Mouse (Mus musculus) stomach, postnatal 0 days (tissue): ENCODE data around the gene Pgam5. TPM values are rescaled to one million over a fixed set of nuclear protein-coding genes. Genes with fewer than 3 reads are reported as not detected.

Experiments used
- ATAC-seq: fragments of 200-750 bp; cut with Nextera tagmentation; 2 replicates; pipeline ENCODE4 v1.8.0; 2017; ENCODE audit not compliant: low FRiP score, low TSS enrichment
- DNase-seq: peaks from one replicate; pipeline ENCODE4 v3.0.0-alpha.2; 2016; ENCODE audit warnings: low spot score
- H3K27ac ChIP-seq: fragments of 300-500 bp; sonication (generic); replicated peaks from 2 replicates; pipeline ENCODE4 v1.5.1; 2014; ENCODE audit warnings: mild to moderate bottlenecking, control low read depth
- H3K27me3 ChIP-seq: fragments of 300-500 bp; sonication (generic); 2 replicates; pipeline ENCODE4 v1.6.1; 2014; ENCODE audit warnings: low read length; ENCODE audit not compliant: control insufficient read depth, insufficient read depth
- H3K36me3 ChIP-seq: fragments of 300-500 bp; sonication (generic); 2 replicates; pipeline ENCODE4 v1.6.1; 2014; ENCODE audit warnings: low read length, mixed read lengths; ENCODE audit not compliant: control insufficient read depth, insufficient read depth
- H3K4me1 ChIP-seq: fragments of 300-500 bp; sonication (generic); replicated peaks from 2 replicates; pipeline ENCODE4 v1.6.1; 2014; ENCODE audit warnings: antibody characterized with exemption; ENCODE audit not compliant: control insufficient read depth, insufficient read depth
- H3K4me2 ChIP-seq: fragments of 300-500 bp; sonication (generic); replicated peaks from 2 replicates; pipeline ENCODE4 v1.6.1; 2014; ENCODE audit warnings: low read depth, mild to moderate bottlenecking, control low read depth, moderate library complexity
- H3K4me3 ChIP-seq: fragments of 300-500 bp; sonication (generic); 2 replicates; pipeline ENCODE4 v1.5.1; 2014; ENCODE audit warnings: low read depth, low read length, control low read depth
- H3K9ac ChIP-seq: fragments of 300-500 bp; sonication (generic); 2 replicates; pipeline ENCODE4 v1.6.1; 2014; ENCODE audit warnings: mild to moderate bottlenecking, low read length, control low read depth, mixed read lengths
- H3K9me3 ChIP-seq: fragments of 300-500 bp; sonication (generic); 2 replicates; pipeline ENCODE4 v1.6.1; 2016; ENCODE audit warnings: low read length; ENCODE audit not compliant: control insufficient read depth
- CTCF ChIP-seq: IDR thresholded peaks from 2 replicates; pipeline ENCODE4 v1.5.1; 2016; ENCODE audit warnings: antibody characterized with exemption, low read depth, mild to moderate bottlenecking, moderate library complexity
- EP300 ChIP-seq: optimal IDR thresholded peaks from 2 replicates; pipeline ENCODE3; 2016; ENCODE audit warnings: antibody characterized with exemption
- WGBS: fragments of 180-500 bp; shearing (Covaris S2); extraction: QIAGEN DNeasy Blood & Tissue Kit; methylation state at CpG from one replicate; pipeline ENCODE4 v1.1.7; 2014; 5-methylcytosine and 5-hydroxymethylcytosine counted together
- polyA plus RNA-seq: library from polyadenylated mRNA; unstranded; fragments of >200 nt; fragmentation: Nextera tagmentation; extraction: Ambion mirVana; gene quantifications from 2 replicates; pipeline ENCODE4 v1.2.1, GENCODE M21; 2015

Pgam5 gene
- polyA plus RNA-seq, 1 experiment from 2014 or later: 31.4 TPM

DNA sequence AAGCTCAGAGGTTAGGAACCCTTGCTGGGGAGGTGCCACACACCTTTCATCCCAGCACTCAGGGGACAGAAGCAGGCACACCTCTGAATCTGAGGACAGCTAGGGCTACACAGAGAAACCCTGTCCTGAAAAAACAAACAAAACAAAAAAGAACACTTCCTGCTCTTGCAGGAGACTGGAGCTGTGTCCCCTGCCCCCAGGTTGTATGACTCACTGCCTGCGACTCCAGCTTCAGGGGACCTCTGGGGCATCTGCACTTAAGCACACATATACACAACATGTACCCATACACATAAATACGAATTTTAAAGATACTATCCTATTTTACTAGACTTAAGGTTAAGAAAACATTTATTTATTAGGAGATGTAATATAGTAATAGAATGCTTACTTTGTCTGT is 25.6 kb downstream of the Pgam5 start:
- Histone ChIP-seq H3K4me2 (no peak overlapping the region), H3K9ac (no peak overlapping the region), H3K27me3 (no peaks in the 10 kb centered on the region), H3K4me1 (no peaks in the 10 kb centered on the region), H3K36me3 (peaks cover 28% of the 10 kb centered on the region), H3K27ac (no peak overlapping the region), H3K9me3 (no peaks in the 10 kb centered on the region), H3K4me3 (no peak overlapping the region)
- TF ChIP-seq EP300 (no peak), CTCF (no peak)
- ATAC-seq (no peak), DNase-seq (no peak)
- 77% methylated on average over 2 of the region's 2 CpGs for WGBS

- TF ChIP-seq CTCF: no peak
- Histone ChIP-seq H3K9me3 (no peaks in the 10 kb centered on the region), H3K4me3 (no peak overlapping the region), H3K4me2 (no peak overlapping the region), H3K36me3 (peaks cover 11% of the 10 kb centered on the region; the same call in 1 of the 2 replicates), H3K27ac (no peak overlapping the region), H3K27me3 (no peaks in the 10 kb centered on the region), H3K4me1 (0 out of 2 replicates have a peak, but pooled peaks cover 2% of the 10 kb centered on the region), H3K9ac (no peak overlapping the region)
- DNase-seq (no peak), ATAC-seq (no peak)
- 76% methylated on average over 6 of the region's 6 CpGs for WGBS
Measured at GRCm38 (mm10) chr5:110232346-110232745, 37.4 kb downstream of the Pgam5 start.

DNA sequence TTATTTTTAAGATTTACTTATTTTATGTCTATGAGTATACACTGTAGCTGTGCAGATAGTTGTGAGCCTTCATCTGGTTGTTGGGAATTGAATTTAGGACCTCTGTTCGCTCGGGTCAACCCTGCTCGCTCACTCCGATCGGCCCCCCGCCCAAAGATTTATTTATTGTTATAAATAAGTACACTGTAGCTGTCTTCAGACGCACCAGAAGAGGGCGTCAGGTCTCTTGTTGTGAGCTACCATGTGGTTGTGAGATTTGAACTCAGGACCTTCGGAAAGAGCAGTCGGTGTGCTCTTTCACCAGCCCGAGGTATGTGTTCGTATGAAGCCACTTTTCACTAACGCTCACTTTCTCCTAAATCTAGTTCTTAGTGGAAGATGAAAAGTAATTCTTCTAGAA is 38.1 kb downstream of the Pgam5 start:
- Histone ChIP-seq H3K4me3 (peak overlapping the region; percentile 94), H3K36me3 (0 out of 2 replicates have a peak, but pooled peaks cover 7% of the 10 kb centered on the region), H3K9me3 (no peaks in the 10 kb centered on the region), H3K4me2 (peak overlapping the region; percentile 67), H3K9ac (peak overlapping the region; percentile 95), H3K27me3 (no peaks in the 10 kb centered on the region), H3K4me1 (0 out of 2 replicates have a peak, but pooled peaks cover 2% of the 10 kb centered on the region), H3K27ac (no peak overlapping the region; the same call in 1 of the 2 replicates)
- peak; percentile 46 for TF ChIP-seq CTCF
- no peak for TF ChIP-seq EP300
- WGBS: 39% methylated on average over 13 of the region's 13 CpGs
- no peak for DNase-seq
- ATAC-seq: no peak

GRCm38 (mm10) chr5:110230780-110231461 is 38.8 kb downstream of the Pgam5 start, which contains the start of gene Ankle2:
TSS of gene Ankle2 (plus strand) at chr5:110231004.
- Histone ChIP-seq H3K4me3 (peak within 1 kb of the TSS; percentile 94), H3K4me1 (0 out of 2 replicates have a peak, but pooled peaks cover 2% of the 10 kb centered on the region), H3K4me2 (peak within 1 kb of the TSS; percentile 67), H3K9ac (peak within 1 kb of the TSS; percentile 95), H3K27me3 (no peaks in the 10 kb centered on the region), H3K27ac (peak within 1 kb of the TSS; percentile 97), H3K36me3 (0 out of 2 replicates have a peak, but pooled peaks cover 2% of the 10 kb centered on the region), H3K9me3 (no peaks in the 10 kb centered on the region)
- DNase-seq (peak; percentile 96), ATAC-seq (peak; percentile 98)
- WGBS: under 1% methylated on average over 73 of the region's 81 CpGs
- TF ChIP-seq CTCF: no peak; the same call in 1 of the 2 replicates
- TF ChIP-seq EP300: peak; percentile 59

GRCm38 (mm10) chr5:110230401-110230779 is 39.3 kb downstream of the Pgam5 start:
- Histone ChIP-seq H3K27me3 (no peaks in the 10 kb centered on the region), H3K4me3 (peak overlapping the region; percentile 94), H3K36me3 (0 out of 2 replicates have a peak, but pooled peaks cover 2% of the 10 kb centered on the region), H3K9ac (peak overlapping the region; percentile 95), H3K4me1 (0 out of 2 replicates have a peak, but pooled peaks cover 2% of the 10 kb centered on the region), H3K4me2 (peak overlapping the region; percentile 67), H3K27ac (peak overlapping the region; percentile 97), H3K9me3 (no peaks in the 10 kb centered on the region)
- 6% methylated on average over 8 of the region's 8 CpGs for WGBS
- peak; percentile 16 for DNase-seq
- ATAC-seq: no peak
- TF ChIP-seq CTCF: no peak

- H3K9ac ChIP-seq: no peak overlapping the region
- H3K4me2 ChIP-seq: no peak overlapping the region
- H3K4me1 ChIP-seq: 0 out of 2 replicates have a peak, but pooled peaks cover 2% of the 10 kb centered on the region
- H3K27ac ChIP-seq: no peak overlapping the region
- ATAC-seq: no peak
- no peaks in the 10 kb centered on the region for H3K27me3 ChIP-seq
- WGBS: 45% methylated on average over 1 of the region's 1 CpGs
- H3K9me3 ChIP-seq: no peaks in the 10 kb centered on the region
- no peak for DNase-seq
- H3K4me3 ChIP-seq: no peak overlapping the region
- TF ChIP-seq EP300: no peak
- TF ChIP-seq CTCF: no peak
- H3K36me3 ChIP-seq: peaks cover 8% of the 10 kb centered on the region
Measured at GRCm38 (mm10) chr5:110227336-110227883, 42.3 kb downstream of the Pgam5 start.
